Mouse (Mus musculus) embryo, embryonic 9.5 days (tissue): Measurements from ENCODE around the gene Zglp1.
"Not testable (repeated sequence)": the region's sequence is repeated elsewhere in the genome, so short reads cannot be mapped to it uniquely, and the experiment has no call there.

Experiments
- DNase-seq: peaks from one replicate; pipeline ENCODE4 v3.0.0-alpha.2; 2017; ENCODE audit errors: extremely low spot score

The Zglp1 gene

DNA sequence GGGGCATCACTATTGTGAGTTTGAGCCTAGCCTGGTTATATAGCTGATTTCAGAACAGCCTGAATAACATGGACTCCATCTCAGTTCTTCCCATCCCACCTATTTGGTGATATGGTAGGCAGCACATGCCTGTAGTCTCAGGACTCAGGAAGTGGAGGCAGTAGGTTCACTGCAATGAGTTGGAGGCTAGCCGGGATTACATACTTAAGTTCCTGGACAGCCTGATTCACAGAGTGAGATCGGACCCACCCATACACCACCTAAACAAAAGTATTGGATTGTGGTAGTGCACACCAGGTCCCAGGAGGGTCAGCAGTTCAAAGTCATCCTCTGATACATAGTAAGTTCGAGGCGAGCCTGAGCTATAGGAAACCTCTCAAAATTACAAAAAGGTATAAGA lies 5.7 kb upstream of the Zglp1 start:
- no peak for DNase-seq

DNA sequence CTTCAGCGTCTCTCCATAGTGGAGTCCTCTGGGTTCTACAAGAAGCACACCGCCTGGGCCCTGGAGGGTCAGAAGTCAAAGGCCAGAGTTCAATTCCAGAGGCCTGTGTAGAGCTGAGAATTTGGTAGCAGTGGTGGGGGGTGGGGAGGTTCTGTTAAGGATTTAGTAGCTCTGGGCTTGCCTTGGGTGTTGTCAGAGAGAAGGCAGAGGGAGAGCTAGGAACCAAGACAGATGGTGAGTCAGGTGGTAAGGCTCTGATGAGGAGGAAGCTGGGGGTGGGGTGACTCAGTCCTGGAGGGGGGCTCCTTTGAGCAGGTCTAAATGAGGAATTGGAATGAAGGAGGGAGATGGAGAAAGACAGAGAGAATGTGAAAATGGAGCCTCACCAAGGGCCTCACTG lies 4.0 kb downstream of the Zglp1 start:
- no peak for DNase-seq

DNA sequence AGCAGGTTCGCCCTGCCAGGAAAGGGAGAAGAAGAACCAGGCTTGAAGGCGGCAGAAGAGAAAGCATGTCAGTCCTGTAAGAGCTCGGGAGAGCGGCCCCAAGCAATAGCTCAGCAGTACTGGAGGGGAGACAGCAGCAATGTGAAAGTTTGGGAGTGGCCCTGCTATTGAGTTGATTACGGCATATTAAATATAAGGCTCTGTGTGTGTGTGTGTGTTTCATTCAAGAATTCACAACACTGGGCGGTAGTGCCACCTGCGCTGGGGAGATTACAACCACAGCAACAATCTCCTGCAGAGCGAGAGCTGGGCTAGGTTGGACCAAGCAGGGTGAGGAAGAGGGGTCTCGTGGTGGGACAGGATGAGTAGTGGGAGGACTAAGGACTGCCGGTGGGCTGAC lies 15.3 kb downstream of the Zglp1 start:
- no peak for DNase-seq

DNA sequence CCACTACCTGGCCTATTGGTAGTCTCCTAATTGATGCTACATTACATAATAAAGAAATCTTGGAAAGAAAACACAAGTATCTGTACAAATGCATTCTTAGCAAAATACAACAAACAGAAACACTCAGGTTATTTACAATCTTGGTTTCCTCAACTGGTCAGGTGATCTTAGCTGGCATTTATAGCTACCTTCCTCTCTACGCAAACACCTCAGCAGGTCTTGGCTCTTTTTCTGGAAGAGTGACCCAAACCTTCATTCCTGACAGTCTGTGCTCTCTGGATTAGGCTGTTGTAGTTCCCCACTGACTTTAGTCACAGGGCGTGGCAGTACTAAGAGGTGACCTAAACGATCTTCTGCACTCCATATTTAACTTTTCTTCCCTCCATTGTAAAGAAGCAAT lies 21.7 kb downstream of the Zglp1 start:
- no peak for DNase-seq

DNA sequence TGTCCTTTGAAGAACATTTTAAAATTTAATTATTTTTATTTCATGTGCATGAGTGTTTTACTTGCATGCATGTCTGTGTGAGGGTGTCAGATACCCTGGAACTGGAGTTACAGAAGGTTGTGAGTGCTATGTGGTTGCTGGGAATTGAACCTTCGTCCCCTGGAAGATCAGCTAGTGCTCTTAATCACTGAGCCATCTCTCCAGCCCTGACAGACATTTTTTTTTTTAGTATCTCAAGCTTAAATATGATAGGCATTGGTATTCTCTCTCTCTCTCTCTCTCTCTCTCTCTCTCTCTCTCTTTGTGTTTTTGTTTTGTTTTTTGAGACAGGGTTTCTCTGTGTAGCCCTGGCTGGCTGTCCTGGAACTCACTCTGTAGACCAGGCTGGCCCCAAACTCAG lies 22.1 kb downstream of the Zglp1 start:
- DNase-seq, result not testable (repeated sequence)

DNA sequence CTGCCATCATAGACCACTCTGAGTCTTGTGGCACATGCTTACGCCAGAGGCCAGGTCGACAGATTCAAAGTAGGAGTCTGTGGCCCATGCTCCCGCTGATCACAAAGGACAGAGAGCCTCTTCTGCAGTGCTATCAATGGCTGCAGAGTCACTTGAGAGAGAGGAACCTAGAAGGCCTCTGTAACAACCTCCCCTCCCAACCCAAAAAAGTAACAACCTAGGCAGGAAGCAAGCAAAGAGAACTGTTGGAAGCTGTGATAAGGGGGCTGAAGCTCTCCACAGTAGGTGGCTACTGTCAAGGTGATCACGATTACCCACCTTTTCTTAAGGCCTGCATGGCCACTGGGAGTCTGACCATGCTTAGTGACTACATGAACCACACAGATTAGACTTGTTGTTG lies 23.3 kb downstream of the Zglp1 start:
- DNase-seq, result no peak

DNA sequence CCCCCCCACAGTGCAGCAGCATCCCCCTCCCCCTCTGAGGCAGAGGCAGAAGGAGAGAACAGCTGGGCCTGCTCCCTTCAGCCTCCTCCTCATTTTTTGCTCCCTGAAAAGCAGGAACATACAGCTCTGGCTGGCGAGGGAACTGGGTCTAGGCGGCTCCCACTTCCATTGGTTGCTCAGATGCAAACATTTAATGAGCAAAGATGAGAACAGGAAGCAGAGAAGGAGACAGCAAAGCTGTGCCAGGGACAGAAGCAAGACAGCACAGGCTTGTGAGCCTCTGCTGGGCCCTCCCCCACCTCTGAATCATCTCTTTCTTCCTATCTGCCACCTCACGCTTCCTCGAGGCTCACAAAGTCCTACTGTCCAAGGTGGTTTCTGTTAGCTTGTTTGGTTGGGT lies 25.6 kb downstream of the Zglp1 start:
- no peak for DNase-seq

DNA sequence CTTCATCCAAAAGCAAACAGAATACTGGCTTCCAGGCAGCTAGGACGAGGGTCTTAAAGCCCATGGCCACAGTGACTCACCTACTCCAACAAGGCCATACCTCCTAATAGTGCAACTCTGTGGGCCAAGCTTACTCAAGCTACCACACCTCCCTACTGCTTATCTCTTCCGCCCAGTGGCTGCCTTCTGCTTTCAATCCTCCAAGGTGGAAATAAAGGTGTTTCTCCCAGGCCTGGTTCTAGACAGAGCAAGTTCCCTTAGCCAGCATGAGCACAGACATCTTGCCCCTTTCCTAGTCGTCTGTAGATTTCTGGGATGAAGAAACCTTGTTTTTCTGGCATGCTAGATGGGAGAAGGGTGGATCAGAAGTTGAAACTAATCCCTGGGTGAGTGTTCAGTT lies 27.1 kb downstream of the Zglp1 start:
- no peak for DNase-seq

DNA sequence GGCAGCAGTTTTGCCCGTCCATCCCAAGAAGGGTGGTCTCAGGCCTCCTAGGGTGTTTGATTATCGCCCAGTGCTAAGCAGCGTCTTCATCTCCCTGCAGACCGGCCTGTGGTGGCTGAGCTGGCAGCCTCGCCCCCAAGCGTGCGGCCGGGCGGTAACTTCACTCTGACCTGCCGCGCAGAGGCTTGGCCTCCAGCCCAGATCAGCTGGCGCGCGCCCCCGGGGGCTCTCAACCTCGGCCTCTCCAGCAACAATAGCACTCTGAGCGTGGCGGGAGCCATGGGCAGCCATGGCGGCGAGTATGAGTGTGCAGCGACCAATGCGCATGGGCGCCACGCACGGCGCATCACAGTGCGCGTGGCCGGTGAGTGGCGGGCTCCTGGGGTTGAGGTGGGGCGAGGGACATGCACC lies 29.4 kb downstream of the Zglp1 start:
- DNase-seq, result peak; percentile 35

DNA sequence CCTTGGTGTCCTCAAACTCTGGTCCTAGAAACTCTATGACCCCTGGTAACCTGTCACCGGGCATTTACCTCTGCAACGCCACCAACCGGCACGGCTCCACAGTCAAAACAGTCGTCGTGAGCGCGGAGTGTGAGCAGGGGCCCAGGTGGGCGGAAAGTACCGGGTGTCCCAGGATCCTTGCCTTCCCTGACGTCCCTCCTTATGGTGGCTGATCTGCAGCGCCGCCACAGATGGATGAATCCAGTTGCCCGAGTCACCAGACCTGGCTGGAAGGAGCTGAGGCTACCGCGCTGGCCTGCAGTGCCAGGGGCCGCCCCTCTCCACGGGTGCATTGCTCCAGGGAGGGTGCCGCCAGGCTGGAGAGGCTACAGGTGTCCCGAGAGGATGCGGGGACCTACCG lies 30.2 kb downstream of the Zglp1 start:
- DNase-seq, result no peak

DNA sequence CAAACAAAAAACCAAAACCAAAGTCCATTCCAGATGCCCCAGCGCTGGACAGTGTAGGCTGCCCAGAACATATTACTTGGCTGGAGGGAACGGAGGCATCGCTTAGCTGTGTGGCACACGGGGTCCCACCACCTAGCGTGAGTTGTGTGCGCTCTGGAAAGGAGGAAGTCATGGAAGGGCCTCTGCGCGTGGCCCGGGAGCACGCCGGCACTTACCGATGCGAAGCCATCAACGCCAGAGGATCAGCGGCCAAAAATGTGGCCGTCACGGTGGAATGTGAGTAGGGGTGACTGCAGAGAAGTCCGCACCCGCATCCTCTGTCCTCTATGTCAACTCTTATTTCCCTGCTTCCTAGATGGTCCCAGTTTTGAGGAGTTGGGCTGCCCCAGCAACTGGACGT lies 30.7 kb downstream of the Zglp1 start:
- DNase-seq, result no peak

DNA sequence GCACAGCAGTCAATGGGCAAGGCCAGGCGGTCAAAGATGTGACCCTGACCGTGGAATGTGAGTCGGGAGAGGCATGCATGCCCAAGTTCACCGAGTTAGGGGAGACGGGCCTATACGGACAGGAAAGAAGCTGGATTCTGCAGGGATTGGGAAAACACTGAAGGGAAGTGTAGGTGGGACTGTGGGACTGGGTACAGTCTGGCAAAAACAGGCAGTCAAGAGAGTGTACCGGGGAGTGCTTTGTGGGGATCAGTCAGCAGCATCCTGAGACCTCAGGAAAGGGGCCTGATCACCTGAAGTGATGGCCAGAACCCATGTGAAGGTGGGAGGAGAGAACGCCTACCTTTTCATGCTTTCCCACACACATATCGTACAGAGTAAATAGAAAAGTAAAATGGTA lies 31.3 kb downstream of the Zglp1 start:
- DNase-seq, result no peak

DNA sequence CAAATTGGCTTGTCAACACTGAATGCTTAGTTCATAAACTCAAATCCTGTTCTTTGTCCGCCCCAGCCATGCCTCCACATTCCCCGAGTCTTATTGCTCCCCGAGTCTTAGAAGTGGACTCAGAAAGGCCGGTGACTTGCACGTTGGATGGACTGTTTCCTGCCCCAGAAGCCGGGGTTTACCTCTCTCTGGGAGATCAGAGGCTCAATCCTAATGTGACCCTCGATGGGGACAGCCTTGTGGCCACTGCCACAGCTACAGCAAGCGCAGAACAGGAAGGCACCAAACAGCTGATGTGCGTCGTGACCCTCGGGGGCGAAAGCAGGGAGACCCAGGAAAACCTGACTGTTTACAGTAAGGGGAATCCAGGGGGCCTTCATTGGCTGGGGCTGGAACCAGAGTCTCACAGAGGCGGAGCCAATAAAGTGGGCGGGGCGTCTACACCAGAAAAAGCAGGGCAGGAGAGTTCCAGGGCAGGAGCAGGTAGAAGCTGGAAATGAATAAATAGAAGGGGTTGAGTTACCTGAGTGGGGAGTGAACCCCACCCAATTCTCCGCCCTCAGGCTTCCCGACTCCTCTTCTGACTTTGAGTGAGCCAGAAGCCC lies 32.3 kb downstream of the Zglp1 start:
- DNase-seq, result peak; percentile 48

DNA sequence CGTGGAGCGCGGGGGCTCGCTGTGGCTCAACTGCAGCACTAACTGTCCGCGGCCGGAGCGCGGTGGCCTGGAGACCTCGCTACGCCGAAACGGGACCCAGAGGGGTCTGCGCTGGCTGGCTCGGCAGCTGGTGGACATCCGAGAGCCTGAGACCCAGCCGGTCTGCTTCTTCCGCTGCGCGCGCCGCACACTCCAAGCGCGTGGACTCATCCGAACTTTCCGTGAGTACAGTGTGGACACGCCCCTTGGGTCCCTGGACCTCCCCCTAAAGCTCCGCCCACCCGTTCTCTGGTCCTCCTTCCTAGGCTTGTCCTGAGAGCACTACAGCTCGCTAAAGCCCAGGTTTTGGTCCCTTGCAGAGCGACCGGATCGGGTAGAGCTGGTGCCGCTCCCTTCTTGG lies 33.8 kb downstream of the Zglp1 start:
- peak; percentile 79 for DNase-seq

DNA sequence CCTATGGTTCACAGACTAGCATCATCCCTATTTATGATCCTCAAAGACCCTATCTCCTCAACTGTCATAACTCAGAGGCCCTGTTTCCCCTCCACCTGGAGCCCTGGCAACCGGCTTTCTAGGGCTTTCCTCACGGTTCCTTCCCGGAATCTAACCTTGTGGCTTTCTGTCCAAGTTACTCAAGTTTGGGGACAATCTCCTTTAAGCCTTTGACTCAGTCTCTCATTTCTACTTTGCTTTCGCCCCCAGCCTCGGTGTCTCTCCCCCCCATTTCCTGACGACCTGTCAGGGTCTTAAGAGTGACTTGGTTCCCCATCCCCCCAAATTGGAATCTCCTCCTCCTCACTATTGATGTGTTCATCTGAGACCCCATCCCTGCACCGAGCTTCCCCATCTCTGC lies 34.4 kb downstream of the Zglp1 start:
- DNase-seq, result no peak

DNA sequence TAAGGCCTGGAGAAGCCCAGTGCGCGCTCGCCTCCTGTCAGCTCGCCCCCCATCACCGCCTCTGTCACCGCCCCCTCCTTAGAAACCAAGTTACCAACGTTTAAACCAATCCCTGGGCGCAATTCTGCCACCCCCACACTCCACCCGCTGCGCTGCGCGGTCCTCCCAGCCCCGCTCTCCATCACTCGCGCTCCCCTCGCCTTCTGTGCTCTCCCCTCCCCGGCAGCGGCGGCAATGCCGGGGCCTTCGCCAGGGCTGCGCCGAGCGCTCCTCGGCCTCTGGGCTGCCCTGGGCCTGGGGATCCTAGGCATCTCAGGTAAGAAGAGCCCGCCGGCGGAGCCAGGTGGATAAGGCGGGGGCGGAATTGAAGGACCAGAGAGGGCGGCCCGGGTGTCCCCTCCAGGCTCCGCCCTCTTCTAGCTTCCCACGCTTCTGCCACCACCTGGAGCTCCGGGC lies 35.0 kb downstream of the Zglp1 start, which contains the start of gene Icam5:
TSS of gene Icam5 (plus strand) at position 178 of the 456 bp plus-strand sequence.
- peak; percentile 19 for DNase-seq

DNA sequence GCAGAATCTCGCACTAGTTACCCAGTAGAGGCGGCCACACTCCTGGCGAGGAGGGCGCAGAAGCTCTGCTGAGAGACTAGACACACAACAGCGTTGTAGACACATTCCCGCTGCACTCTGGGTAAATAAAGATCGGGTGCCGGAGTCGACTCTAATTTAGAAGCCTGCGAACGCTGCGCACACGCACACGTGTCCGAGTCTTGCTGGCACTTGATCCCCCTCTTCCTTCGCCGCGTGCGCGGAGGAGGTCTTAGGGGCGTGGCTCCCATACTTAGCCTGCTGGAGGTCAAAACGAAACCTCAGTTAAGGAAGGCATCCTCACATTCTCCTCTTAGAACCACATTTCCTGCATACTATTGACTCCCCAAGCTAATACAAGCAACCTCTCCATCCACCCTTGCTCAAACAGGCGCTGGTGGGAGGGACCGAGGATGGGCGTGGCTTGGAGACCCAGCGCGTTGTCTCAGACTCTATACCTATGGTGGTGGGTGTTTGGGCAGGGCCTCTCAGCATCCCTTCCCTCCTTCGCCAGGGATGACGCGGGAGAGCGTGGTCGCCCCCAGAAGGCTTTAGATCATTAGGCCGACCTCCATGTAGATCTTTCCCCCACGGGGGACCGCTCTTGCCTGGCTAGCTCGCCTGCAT lies 35.5 kb downstream of the Zglp1 start:
- DNase-seq, result peak; percentile 61

DNA sequence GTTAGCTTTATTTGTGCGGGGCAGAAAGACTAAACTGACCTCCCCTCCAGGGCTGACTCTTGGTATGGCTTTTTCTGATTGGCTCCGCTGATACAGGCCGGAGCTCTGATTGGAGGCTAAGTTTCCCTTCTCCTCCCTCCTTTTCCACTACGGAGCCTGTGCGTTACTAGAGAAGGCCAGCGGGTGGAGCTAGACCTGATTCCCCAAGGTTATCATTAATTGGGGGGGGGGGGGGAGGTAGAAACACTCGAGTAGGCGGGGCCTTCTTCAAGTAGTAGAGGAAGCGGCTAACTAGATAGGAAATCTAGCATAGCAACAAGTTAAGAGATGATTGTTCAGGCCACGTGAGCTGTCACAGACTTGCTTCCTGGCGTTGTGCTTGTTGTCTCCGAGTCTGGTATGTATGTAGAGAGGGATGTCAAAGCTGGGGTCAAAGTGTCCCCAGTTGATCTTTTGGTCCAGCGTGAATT lies 36.1 kb downstream of the Zglp1 start:
- peak; percentile 83 for DNase-seq

DNA sequence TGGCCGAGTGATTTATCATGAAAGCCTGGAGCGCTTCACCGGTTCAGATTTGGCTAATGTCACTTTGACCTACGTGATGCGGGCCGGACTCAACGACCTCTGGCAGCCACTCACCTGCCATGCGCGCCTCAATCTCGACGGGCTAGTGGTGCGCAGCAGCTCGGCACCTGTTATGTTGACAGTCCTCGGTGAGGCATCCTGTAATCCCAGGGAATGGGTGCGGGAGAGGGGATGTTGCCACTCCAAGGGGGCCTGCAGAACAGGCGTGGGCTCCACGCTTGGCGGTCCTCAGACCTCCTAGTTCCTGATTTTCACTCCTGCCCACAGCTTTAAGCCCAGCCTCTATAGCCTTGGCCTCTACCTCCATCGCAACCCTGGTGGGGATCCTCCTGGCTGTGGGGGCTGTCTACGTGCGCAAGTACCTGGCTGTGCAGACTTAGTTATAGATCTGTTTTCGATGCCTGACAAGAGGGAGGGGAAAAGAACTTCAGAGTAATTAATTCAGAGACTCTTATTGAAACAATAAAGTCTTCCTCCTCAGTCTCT lies 36.8 kb downstream of the Zglp1 start:
- DNase-seq, result no peak

DNA sequence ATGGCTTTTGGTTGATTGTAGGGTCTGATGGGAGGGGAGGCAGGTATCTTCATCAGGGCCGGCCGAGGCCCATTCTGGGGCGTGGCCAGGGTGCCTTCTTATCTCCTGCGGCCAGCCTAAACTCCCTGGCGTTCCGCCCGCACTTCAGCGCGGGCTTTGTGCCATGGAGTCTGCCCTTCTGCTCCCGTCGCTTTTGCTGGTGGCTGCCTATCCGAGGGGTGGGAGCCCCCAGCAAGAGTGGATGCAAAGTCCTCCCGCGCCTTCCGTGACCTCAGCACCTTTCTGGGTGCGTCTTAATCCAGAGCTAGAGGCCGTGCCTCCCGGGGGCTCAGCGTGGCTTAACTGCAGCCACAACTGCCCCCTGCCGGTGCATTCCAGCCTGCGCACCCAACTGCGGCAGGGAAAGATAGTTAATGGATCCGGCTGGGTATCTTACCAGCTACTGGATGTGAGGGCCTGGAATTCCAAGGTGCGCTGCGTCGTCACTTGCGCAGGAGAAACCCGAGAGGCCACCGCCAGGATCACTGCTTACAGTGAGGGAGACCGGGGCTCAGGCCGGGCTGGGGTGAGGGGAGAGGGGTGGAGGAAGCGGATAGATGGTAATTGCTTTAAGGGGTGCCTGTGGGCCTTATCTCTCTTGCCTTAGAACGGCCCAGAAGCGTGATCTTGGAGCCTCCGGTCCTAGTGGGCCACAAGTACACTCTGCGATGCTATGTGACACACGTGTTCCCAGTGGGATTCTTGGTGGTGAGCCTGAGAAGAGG lies 37.4 kb downstream of the Zglp1 start, which contains the start of gene Icam4:
TSS of gene Icam4 (plus strand) at position 83 of the 764 bp plus-strand sequence.
- peak; percentile 84 for DNase-seq

DNA sequence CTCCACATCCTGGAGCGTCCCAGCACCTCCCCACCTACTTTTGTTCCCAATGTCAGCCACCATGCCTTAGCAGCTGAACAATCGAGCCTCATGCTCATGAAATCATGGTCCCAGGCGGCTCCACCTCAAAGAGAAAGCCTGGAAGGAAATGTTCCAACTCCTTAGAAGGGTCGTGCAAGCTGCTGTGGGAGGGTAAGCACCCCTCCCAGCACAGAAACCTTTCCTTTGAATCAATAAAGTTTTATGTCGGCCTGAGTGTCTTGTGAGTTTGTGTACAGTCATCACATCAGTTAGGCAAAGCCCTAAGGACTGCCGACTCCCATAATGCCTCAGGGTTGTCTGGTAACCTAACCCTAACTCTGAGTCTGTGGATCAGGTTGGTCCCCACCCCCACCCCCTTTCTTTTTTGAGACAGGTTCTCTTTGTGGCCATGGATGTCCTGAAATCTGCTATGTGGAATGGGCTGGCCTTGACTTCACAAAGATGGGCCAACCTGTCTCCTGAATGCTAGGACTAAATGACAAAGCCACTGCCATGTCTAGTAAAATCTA lies 38.3 kb downstream of the Zglp1 start:
- no peak for DNase-seq

DNA sequence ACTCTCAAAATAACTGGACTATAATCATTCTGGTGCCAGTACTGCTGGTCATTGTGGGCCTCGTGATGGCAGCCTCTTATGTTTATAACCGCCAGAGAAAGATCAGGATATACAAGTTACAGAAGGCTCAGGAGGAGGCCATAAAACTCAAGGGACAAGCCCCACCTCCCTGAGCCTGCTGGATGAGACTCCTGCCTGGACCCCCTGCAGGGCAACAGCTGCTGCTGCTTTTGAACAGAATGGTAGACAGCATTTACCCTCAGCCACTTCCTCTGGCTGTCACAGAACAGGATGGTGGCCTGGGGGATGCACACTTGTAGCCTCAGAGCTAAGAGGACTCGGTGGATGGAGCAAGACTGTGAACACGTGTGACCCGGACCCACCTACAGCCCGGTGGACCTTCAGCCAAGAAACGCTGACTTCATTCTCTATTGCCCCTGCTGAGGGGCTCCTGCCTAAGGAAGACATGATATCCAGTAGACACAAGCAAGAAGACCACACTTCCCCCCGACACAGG lies 39.1 kb downstream of the Zglp1 start:
- DNase-seq, result no peak
